Mouse (Mus musculus): ENCODE data around the gene Bsn. TPM values are rescaled to one million over a fixed set of nuclear protein-coding genes. Genes with fewer than 3 reads are reported as not detected.

Gene Bsn
- polyA plus RNA-seq, 1 experiment from 2014 or later: 2.5 TPM

- H3K4me1 ChIP-seq (replicated peaks; ENCODE audit: control insufficient read depth, insufficient read depth, low read length): no peaks in the 10 kb centered on the region
- 89% methylated on average over 10 of the region's 10 CpGs for WGBS
- H3K27me3 ChIP-seq (ENCODE audit: control insufficient read depth, insufficient read depth, low read length): no peaks in the 10 kb centered on the region
- H3K9me3 ChIP-seq (ENCODE audit: control insufficient read depth, low read length): no peaks in the 10 kb centered on the region
- H3K9ac ChIP-seq (ENCODE audit: low read length): no peak overlapping the region
- H3K4me2 ChIP-seq (ENCODE audit: low read depth, low read length, severe bottlenecking): no peak overlapping the region
- no peak for DNase-seq (ENCODE audit: low spot score)
- H3K27ac ChIP-seq (ENCODE audit: low read depth, low read length): no peak overlapping the region
- ATAC-seq (replicated peaks; ENCODE audit: low FRiP score): no peak
- H3K4me3 ChIP-seq (ENCODE audit: low read depth, low read length): no peak overlapping the region
- H3K36me3 ChIP-seq (ENCODE audit: control insufficient read depth, insufficient read depth, low read length): no peaks in the 10 kb centered on the region
Measured at GRCm38 (mm10) chr9:108121170-108121969, 68.8 kb downstream of the Bsn start.

- H3K9me3 ChIP-seq (ENCODE audit: control insufficient read depth, low read length): no peaks in the 10 kb centered on the region
- H3K27me3 ChIP-seq (ENCODE audit: control insufficient read depth, insufficient read depth, low read length): no peaks in the 10 kb centered on the region
- DNase-seq (ENCODE audit: low spot score) (no peak), ATAC-seq (replicated peaks; ENCODE audit: low FRiP score) (no peak)
- no peaks in the 10 kb centered on the region for H3K36me3 ChIP-seq (ENCODE audit: control insufficient read depth, insufficient read depth, low read length)
- 95% methylated on average over 8 of the region's 8 CpGs for WGBS
- H3K27ac ChIP-seq (ENCODE audit: low read depth, low read length): no peak overlapping the region
- no peak overlapping the region for H3K9ac ChIP-seq (ENCODE audit: low read length)
- no peak overlapping the region for H3K4me3 ChIP-seq (ENCODE audit: low read depth, low read length)
- no peaks in the 10 kb centered on the region for H3K4me1 ChIP-seq (replicated peaks; ENCODE audit: control insufficient read depth, insufficient read depth, low read length)
- no peak overlapping the region for H3K4me2 ChIP-seq (ENCODE audit: low read depth, low read length, severe bottlenecking)
Measured at GRCm38 (mm10) chr9:108120671-108121070, 69.5 kb downstream of the Bsn start.

DNA sequence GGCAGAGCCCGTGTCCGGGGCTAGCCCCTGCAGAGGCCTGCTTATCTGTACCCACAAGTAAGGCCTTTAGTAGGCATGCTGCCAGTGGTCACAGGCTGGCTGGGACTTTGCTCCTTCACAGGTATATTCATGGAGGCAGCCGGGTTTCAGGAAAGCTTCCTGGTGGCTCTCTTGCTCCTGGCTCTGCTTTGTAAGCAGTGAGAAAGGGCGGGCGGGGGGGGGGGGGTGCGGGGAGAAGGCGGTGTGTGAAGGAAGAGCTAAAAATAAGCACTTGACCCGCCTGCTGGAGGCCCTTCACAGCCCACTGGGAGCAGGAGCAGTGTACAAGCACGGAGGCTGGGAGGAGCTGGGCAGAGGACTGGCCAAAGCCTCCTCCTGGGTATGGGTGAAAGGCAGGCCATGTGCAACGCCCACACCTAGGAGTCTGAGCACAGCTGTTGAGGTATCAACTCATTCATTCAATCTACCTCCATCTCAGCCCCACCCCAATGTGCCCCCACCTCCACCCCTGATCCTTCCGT lies 70.2 kb downstream of the Bsn start:
- H3K4me2 ChIP-seq (ENCODE audit: low read depth, low read length, severe bottlenecking): no peak overlapping the region
- no peaks in the 10 kb centered on the region for H3K9me3 ChIP-seq (ENCODE audit: control insufficient read depth, low read length)
- 58% methylated on average over 9 of the region's 11 CpGs for WGBS
- H3K36me3 ChIP-seq (ENCODE audit: control insufficient read depth, insufficient read depth, low read length): no peaks in the 10 kb centered on the region
- DNase-seq (ENCODE audit: low spot score): no peak
- H3K27me3 ChIP-seq (ENCODE audit: control insufficient read depth, insufficient read depth, low read length): no peaks in the 10 kb centered on the region
- H3K4me3 ChIP-seq (ENCODE audit: low read depth, low read length): no peak overlapping the region
- ATAC-seq (replicated peaks; ENCODE audit: low FRiP score): no peak
- H3K9ac ChIP-seq (ENCODE audit: low read length): no peak overlapping the region
- H3K4me1 ChIP-seq (replicated peaks; ENCODE audit: control insufficient read depth, insufficient read depth, low read length): no peaks in the 10 kb centered on the region
- no peak overlapping the region for H3K27ac ChIP-seq (ENCODE audit: low read depth, low read length)

GRCm38 (mm10) chr9:108117143-108117542 lies 73.0 kb downstream of the Bsn start:
- Histone ChIP-seq H3K4me2 (ENCODE audit: low read depth, low read length, severe bottlenecking) (no peak overlapping the region), H3K4me1 (replicated peaks; ENCODE audit: control insufficient read depth, insufficient read depth, low read length) (no peaks in the 10 kb centered on the region), H3K27ac (ENCODE audit: low read depth, low read length) (no peak overlapping the region), H3K27me3 (ENCODE audit: control insufficient read depth, insufficient read depth, low read length) (no peaks in the 10 kb centered on the region), H3K9me3 (ENCODE audit: control insufficient read depth, low read length) (no peaks in the 10 kb centered on the region), H3K4me3 (ENCODE audit: low read depth, low read length) (no peak overlapping the region), H3K9ac (ENCODE audit: low read length) (no peak overlapping the region), H3K36me3 (ENCODE audit: control insufficient read depth, insufficient read depth, low read length) (no peaks in the 10 kb centered on the region; the same call in 1 of the 2 replicates)
- no peak for DNase-seq (ENCODE audit: low spot score)
- ATAC-seq (replicated peaks; ENCODE audit: low FRiP score): no peak
- WGBS: 65% methylated on average over 4 of the region's 4 CpGs

- no peak overlapping the region for H3K27ac ChIP-seq (ENCODE audit: low read depth, low read length)
- no peak overlapping the region for H3K4me2 ChIP-seq (ENCODE audit: low read depth, low read length, severe bottlenecking)
- WGBS: 69% methylated on average over 43 of the region's 43 CpGs
- no peak for ATAC-seq (replicated peaks; ENCODE audit: low FRiP score)
- no peaks in the 10 kb centered on the region; the same call in 1 of the 2 replicates for H3K36me3 ChIP-seq (ENCODE audit: control insufficient read depth, insufficient read depth, low read length)
- peaks cover 5% of the 10 kb centered on the region; the same call in 1 of the 2 replicates for H3K4me1 ChIP-seq (replicated peaks; ENCODE audit: control insufficient read depth, insufficient read depth, low read length)
- DNase-seq (ENCODE audit: low spot score): no peak
- H3K4me3 ChIP-seq (ENCODE audit: low read depth, low read length): no peak overlapping the region
- no peaks in the 10 kb centered on the region for H3K27me3 ChIP-seq (ENCODE audit: control insufficient read depth, insufficient read depth, low read length)
- no peak overlapping the region for H3K9ac ChIP-seq (ENCODE audit: low read length)
- H3K9me3 ChIP-seq (ENCODE audit: control insufficient read depth, low read length): no peaks in the 10 kb centered on the region
Measured at GRCm38 (mm10) chr9:108115290-108116077, 74.7 kb downstream of the Bsn start.

DNA sequence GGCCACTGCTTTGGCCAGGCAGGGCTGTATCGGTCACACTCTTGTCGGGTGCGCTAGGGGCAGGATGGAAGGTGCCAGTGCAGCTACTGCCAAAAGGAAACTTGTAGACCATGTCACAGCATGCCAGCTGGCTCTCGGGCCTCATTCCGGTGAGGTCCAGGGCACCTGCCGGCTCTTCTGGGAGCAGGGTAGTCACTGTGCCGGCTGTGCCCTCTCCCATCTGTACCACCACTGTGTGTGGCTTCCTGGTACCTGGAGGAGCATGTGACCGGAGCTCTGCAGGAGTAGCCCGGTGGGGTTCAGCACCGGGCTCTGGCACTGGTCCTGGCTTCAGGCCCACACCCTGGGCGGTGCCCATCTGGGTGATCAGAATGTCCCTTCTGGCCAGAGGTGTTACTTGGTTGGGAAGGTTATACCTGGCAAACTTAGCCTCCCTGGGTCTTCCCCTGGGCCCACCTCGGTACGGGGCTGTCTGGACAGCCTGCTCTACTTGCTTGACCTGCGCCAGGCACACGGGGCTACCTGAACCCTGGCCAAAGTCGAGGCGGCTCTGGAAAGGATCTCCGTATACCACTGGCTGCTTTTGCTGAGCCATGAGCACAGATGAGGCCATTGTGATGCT lies 77.4 kb downstream of the Bsn start:
- H3K27me3 ChIP-seq (ENCODE audit: control insufficient read depth, insufficient read depth, low read length): no peaks in the 10 kb centered on the region
- no peak overlapping the region for H3K4me3 ChIP-seq (ENCODE audit: low read depth, low read length)
- no peaks in the 10 kb centered on the region; the same call in 1 of the 2 replicates for H3K36me3 ChIP-seq (ENCODE audit: control insufficient read depth, insufficient read depth, low read length)
- no peak overlapping the region for H3K27ac ChIP-seq (ENCODE audit: low read depth, low read length)
- DNase-seq (ENCODE audit: low spot score): no peak
- no peaks in the 10 kb centered on the region for H3K9me3 ChIP-seq (ENCODE audit: control insufficient read depth, low read length)
- no peak for ATAC-seq (replicated peaks; ENCODE audit: low FRiP score)
- WGBS: 95% methylated on average over 18 of the region's 18 CpGs
- peaks cover 5% of the 10 kb centered on the region; the same call in 1 of the 2 replicates for H3K4me1 ChIP-seq (replicated peaks; ENCODE audit: control insufficient read depth, insufficient read depth, low read length)
- no peak overlapping the region for H3K9ac ChIP-seq (ENCODE audit: low read length)
- no peak overlapping the region for H3K4me2 ChIP-seq (ENCODE audit: low read depth, low read length, severe bottlenecking)

- Histone ChIP-seq H3K4me1 (replicated peaks; ENCODE audit: control insufficient read depth, insufficient read depth, low read length) (peaks cover 5% of the 10 kb centered on the region; the same call in 1 of the 2 replicates), H3K27me3 (ENCODE audit: control insufficient read depth, insufficient read depth, low read length) (no peaks in the 10 kb centered on the region), H3K27ac (ENCODE audit: low read depth, low read length) (no peak overlapping the region), H3K4me3 (ENCODE audit: low read depth, low read length) (no peak overlapping the region), H3K36me3 (ENCODE audit: control insufficient read depth, insufficient read depth, low read length) (no peaks in the 10 kb centered on the region; the same call in 1 of the 2 replicates), H3K9me3 (ENCODE audit: control insufficient read depth, low read length) (no peaks in the 10 kb centered on the region), H3K9ac (ENCODE audit: low read length) (peak overlapping the region; percentile 32), H3K4me2 (ENCODE audit: low read depth, low read length, severe bottlenecking) (peak overlapping the region; percentile 43; the same call in 1 of the 2 replicates)
- WGBS: 71% methylated on average over 17 of the region's 17 CpGs
- DNase-seq (ENCODE audit: low spot score) (no peak), ATAC-seq (replicated peaks; ENCODE audit: low FRiP score) (no peak)
Measured at GRCm38 (mm10) chr9:108111593-108112121, 78.5 kb downstream of the Bsn start.

GRCm38 (mm10) chr9:108111101-108111592 lies 79.0 kb downstream of the Bsn start:
- no peaks in the 10 kb centered on the region for H3K9me3 ChIP-seq (ENCODE audit: control insufficient read depth, low read length)
- peak overlapping the region; percentile 32 for H3K9ac ChIP-seq (ENCODE audit: low read length)
- peaks cover 5% of the 10 kb centered on the region; the same call in 1 of the 2 replicates for H3K4me1 ChIP-seq (replicated peaks; ENCODE audit: control insufficient read depth, insufficient read depth, low read length)
- no peak overlapping the region for H3K27ac ChIP-seq (ENCODE audit: low read depth, low read length)
- H3K4me2 ChIP-seq (ENCODE audit: low read depth, low read length, severe bottlenecking): peak overlapping the region; percentile 43
- WGBS: 17% methylated on average over 22 of the region's 22 CpGs
- ATAC-seq (replicated peaks; ENCODE audit: low FRiP score): no peak
- DNase-seq (ENCODE audit: low spot score): no peak
- 0 out of 2 replicates have a peak overlapping the region, but pooled peaks have one; percentile 3 for H3K4me3 ChIP-seq (ENCODE audit: low read depth, low read length)
- H3K36me3 ChIP-seq (ENCODE audit: control insufficient read depth, insufficient read depth, low read length): no peaks in the 10 kb centered on the region; the same call in 1 of the 2 replicates
- H3K27me3 ChIP-seq (ENCODE audit: control insufficient read depth, insufficient read depth, low read length): no peaks in the 10 kb centered on the region
